Mouse (Mus musculus) naive thymus-derived CD4-positive, alpha-beta T cell, adult 5 months (primary cell): Measurements from ENCODE around the gene Srebf2. TPM values are rescaled to one million over a fixed set of nuclear protein-coding genes. Genes with fewer than 3 reads are reported as not detected.

Source experiments
- polyA plus RNA-seq: library from polyadenylated mRNA; unstranded; fragments of 100-300 nt; shearing (Covaris generic); gene quantifications from one replicate; pipeline ENCODE4 v1.2.1, GENCODE M21; 2017

Gene Srebf2
- 196 TPM for polyA plus RNA-seq

DNA sequence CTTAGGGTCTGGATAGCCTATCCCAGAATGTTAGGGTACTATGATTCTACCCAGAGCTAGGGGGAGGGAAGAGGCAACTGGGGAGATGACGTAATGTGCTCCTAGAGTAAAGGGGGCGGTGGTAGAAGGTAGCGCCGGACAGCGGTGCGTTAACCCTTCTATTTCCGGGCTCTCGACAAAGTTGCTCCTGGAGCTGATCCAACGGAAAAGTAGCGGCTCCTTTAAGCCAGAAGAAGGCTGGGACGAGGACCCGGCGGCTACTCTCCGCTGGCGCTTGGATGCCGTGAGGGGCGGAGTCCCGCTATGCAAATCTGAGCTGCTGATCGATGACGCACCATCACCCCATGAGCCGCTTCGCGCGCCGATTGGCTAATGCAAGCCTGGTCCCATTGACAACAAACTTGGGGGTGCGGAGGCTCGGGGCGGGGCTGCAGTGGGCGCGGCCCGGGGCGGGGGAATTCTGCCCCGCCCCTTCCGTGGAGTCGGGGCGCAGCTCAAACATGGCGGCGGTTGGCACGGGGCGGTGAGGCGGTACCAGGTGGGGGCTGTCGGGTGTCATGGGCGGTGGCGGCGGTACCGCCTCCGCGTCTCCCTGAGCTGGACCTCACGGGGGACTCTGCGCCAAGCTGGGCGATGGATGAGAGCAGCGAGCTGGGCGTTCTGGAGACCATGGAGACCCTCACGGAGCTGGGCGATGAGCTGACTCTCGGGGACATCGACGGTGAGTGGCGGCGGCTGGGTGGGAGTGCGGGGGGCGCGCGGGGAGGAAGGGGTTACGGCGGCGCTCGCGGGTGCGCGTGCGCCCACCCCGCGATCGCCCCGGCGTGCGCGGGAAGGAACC lies at the start of gene Srebf2:
Srebf2 (plus strand) TSS at position 412 of the 841 bp plus-strand sequence.

DNA sequence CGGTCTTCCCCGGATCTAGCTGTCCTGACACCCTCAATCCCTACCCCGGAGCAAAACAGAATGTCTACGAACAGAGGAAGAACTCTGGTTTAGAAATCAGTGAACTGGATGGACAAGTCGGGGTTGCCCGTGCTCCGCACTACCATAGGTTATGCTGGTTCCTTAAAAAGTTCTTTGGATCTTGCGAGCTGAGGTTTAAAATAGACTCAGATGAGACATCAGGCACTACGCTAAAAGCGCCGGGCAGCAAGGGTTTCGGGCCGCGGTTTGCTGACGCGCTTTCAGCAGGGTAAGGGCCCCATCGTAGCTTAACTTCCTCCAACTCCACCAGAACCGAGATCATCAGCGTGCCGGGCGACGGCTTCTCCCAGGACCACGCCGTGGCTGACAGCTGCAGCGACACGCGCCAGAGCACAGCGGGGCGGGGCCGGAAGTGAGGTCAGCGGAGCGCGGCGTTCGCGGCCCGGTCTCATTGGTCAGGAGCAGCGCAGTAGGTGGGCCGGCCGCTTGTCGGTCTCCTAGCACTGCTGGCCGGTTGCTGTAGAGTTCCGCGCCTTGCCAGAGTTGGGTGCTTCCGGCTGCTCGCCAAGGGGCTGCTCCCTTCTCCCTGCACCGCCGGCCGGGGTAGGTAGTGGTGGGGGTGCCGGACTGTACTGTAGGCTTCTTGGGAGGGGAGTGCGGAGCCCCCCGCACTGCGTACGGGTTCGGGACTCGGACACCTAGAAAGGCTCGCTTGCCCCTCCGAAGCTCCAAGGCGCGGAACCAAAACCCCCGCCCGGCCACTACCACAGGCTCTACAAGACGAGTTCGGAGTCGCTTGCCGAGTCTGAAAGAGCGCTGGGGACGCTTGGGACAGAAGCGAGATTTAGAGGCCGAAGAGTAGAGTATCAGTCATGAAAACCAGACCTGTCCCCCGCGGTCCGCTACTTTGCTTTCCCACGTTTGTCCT lies 19.3 kb upstream of the Srebf2 start, which contains the start of gene Ccdc134:
Ccdc134 (plus strand) TSS at position 497 of the 949 bp plus-strand sequence.

DNA sequence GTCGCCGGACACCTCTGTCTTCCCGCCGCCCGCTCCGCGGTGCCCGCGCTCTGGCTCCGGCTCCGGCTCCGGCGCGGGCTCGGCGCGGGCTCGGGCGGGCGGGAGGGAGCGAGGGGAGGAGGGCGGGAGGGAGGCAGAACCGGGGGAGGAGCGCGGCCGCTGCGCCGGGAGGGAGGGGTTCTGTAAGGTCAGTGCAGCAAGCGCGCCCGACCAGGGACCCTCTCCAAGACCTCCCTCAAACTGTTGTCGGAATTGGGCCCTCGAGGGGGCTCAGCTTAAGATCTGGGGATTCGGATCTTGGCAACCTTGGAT lies 65.7 kb downstream of the Srebf2 start, which contains the start of gene Shisa8:
Shisa8 (minus strand) TSS at position 64 of the 312 bp plus-strand sequence.

DNA sequence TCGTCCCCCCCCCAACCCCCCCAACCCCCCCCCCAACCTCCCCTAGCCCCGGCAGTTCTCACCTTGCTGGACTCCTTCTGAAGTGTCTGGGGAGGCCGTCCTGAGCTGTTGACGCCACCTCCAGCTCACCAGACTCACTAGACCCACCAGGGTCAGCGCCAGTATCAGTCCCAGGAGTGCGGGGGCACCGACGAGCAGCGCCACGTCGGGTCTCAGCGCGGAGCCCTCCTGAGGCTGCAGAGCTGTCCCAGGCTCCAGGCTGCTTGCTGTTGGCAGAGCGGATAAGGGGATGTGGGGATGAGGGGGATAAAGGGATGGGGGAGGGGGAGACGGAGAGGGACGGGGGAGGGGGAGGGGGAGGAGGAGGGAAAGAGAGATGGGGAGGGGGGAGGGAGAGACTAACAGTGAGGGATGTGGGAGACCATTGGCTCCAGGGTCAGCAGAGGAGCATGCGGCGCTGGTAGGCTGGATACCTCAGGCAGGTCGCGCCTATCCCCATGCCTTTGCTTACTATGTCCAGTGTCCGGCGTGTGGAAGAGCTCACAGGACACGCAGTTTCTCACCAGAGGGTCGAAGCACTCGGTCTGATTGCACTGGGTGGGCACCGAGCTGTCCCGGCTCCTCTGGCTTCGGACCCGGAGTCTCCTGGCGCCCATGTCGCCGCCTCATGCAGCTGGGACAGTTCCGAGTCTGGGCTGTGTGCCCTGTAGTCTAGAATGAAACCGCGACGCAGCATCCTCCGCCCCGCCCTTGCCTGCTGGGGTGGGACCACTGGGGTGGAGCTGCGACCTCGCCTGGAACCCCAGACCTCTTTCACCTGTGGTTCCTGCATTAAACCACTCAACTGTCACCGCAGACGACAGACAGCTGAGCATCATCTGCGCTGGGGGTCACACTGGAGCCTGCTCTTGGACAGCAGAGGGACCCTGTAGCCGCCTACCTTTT lies 76.9 kb downstream of the Srebf2 start, which contains the start of gene Tnfrsf13c:
Tnfrsf13c (minus strand) TSS at position 713 of the 945 bp plus-strand sequence.

DNA sequence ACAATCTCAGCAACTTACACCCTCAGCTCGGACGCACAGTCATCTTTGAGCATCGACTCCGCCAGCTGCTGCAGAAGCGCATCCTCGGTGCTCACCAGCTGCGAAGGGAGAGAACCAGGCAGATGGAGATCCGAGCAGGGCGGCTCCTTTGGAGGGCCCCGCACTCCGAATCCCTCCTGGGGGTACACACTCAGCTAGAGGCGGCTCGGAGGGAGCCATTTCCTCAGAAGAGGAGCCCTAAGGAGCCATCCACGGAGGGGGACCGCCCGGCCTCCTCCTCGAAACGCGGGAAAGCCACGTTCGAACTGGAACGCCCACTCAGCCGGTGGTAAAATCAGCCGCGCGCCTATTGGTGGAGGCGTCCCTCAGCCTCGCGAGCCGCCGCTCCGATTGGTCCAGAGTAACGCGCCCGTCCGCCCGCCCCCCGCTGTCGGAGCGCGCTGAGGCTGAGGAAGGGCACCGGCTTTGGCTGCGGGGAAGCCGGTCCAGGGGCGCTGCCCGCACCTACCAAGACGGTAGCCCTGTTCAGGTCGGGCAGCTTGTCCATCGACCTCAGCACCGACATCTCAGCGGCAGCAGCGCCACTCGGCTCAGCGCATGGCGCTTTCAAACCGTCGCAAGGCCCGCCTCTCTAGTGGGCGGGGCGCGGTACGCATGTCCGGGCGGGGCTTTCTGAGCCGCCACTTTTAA lies 97.3 kb downstream of the Srebf2 start, which contains the start of gene Cenpm:
Cenpm (minus strand) TSS at position 634 of the 690 bp plus-strand sequence.

DNA sequence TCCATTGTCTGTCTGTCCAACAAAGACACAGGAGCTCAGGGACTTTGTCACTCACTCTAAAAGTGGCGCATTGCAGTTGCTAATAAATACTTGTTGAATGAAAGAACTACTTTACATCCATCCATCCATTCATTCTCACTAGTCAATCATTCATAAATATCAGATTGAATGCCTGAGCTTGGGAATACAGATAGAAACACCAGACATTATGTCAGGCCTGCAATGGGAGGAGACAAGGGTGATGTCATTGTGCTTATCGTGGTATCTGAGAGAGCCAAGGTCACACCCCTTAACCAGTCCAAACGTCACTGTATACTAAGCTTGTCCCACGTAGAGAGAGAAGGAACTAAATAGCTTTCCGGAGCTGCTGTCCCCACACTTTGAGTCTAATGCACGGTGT lies 105.1 kb downstream of the Srebf2 start, which contains the start of gene 1500009C09Rik:
1500009C09Rik (plus strand) TSS at position 301 of the 400 bp plus-strand sequence.

Other genes with a start within 250 kb of the Srebf2 start
- 35.3 TPM for gene Polr3h, start 220.9 kb upstream of the Srebf2 start, polyA plus RNA-seq
- not detected for gene Csdc2, start 210.4 kb upstream of the Srebf2 start, polyA plus RNA-seq
- gene Pmm1, start 186.3 kb upstream of the Srebf2 start, polyA plus RNA-seq = 11.2 TPM
- not detected for gene 1700029P11Rik, start 166.6 kb upstream of the Srebf2 start, polyA plus RNA-seq
- 50.4 TPM for gene Xrcc6, start 159.3 kb upstream of the Srebf2 start, polyA plus RNA-seq
- gene Desi1, start 113.3 kb upstream of the Srebf2 start, polyA plus RNA-seq = 30.8 TPM
- gene Snu13, start 99.6 kb upstream of the Srebf2 start, polyA plus RNA-seq = 162 TPM
- not detected for gene 4930407I10Rik, start 88.0 kb upstream of the Srebf2 start, polyA plus RNA-seq
- gene Mei1, start 77.2 kb upstream of the Srebf2 start, polyA plus RNA-seq = not detected
- 36.0 TPM for gene Ccdc134, start 19.3 kb upstream of the Srebf2 start, polyA plus RNA-seq
- gene Shisa8, start 65.6 kb downstream of the Srebf2 start, polyA plus RNA-seq = 0.44 TPM
- 0.77 TPM for gene Tnfrsf13c, start 77.2 kb downstream of the Srebf2 start, polyA plus RNA-seq
- gene Cenpm, start 97.6 kb downstream of the Srebf2 start, polyA plus RNA-seq = 3.2 TPM
- gene 1500009C09Rik, start 105.2 kb downstream of the Srebf2 start, polyA plus RNA-seq = not detected
- not detected for gene Sept3, start 127.7 kb downstream of the Srebf2 start, polyA plus RNA-seq
- not detected for gene Wbp2nl, start 151.8 kb downstream of the Srebf2 start, polyA plus RNA-seq
- gene Naga, start 191.7 kb downstream of the Srebf2 start, polyA plus RNA-seq = 23.9 TPM
- gene Pheta2, start 191.8 kb downstream of the Srebf2 start, polyA plus RNA-seq = 0.44 TPM
- 170 TPM for gene Smdt1, start 191.8 kb downstream of the Srebf2 start, polyA plus RNA-seq
- 347 TPM for gene Ndufa6, start 207.1 kb downstream of the Srebf2 start, polyA plus RNA-seq
- gene Cyp2d22, start 233.1 kb downstream of the Srebf2 start, polyA plus RNA-seq = 38.3 TPM
- not detected for gene Cyp2d11, start 246.8 kb downstream of the Srebf2 start, polyA plus RNA-seq